Mouse (Mus musculus) layer of hippocampus, adult 11-12 months (tissue): ENCODE data around the gene Clca1.
"Not testable (repeated sequence)": the region's sequence is repeated elsewhere in the genome, so short reads cannot be mapped to it uniquely, and the experiment has no call there.

ENCODE experiments used
- DNase-seq: peaks from one replicate; pipeline ENCODE4 v3.0.0; 2022; ENCODE audit warnings: low spot score

The Clca1 gene

DNA sequence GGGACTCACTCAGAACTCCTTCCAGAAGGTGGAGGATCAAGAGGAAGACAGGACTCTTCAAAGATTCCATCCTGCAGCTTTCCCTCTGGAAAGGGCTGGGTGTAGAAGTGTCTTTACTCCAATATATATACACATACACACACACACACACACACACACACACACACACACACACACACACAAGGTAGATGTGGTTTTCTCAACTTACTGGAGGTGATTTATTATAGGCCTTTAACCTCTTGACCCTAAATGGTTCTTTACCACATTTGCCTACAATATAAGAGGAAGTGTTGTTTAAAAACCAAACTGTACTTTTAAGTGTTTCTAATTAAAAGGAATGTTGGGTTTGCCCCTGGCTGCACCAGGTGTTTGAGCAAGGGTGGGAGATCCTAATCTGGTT lies at the start of gene Clca1:
Gene Clca1 (minus strand): TSS at position 101 of the 400 bp plus-strand sequence.
- DNase-seq: no peak

DNA sequence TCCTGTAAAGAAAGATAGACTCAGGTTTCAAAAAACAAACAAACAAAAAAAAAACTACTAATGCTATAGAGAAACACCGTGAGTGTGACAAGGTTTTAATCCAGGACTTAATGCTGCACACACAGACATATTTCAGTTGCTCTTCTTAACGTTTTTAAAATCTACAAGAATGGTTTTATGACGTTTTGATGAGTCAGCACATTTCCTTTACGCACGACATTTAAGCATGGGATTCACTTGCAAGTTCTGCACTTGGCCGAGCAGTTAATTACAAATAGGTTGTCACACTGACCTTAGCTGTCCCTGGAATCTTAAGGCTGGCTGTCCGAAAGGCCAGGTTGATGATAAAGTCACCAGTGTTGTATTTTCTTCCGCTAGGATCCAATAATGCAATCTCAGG lies 48.3 kb upstream of the Clca1 start:
- no peak for DNase-seq

DNA sequence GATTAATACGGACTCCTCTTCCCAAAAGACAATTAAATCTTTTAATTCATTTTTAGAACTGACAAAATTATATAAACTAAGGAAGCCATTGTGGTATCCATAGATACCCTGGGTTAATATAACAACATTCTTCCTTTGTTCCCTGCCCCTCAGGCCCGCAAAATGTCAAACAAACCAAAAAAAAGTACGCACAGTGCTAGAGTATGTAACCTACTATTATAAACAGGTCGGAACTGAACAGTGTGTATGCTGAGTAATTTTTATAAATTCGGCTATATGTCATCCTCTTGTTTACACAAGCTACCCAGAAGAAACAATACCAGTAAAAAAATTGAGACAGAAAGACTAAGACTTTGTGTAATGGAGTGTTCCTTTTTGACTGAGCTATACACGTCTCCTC lies 45.8 kb upstream of the Clca1 start:
- DNase-seq: no peak

DNA sequence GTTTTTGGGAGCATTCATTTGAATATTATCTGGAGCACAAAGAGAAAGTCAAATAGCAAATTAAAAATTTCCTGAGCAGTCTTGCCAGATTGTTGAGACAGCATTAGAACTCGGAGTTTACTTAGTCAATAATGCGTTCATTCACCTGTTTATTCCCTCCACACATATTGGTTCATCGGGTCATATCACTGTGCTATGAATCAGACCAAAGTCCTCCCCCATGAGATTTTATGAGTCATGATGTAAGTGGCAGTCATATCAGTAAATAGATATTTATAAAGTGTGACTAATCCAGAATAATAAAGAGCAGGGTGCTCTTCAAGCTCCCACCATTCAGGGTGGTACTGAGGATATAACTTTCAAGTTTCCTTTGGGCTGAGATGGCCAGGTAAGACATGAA lies 39.8 kb upstream of the Clca1 start:
- DNase-seq: no peak

DNA sequence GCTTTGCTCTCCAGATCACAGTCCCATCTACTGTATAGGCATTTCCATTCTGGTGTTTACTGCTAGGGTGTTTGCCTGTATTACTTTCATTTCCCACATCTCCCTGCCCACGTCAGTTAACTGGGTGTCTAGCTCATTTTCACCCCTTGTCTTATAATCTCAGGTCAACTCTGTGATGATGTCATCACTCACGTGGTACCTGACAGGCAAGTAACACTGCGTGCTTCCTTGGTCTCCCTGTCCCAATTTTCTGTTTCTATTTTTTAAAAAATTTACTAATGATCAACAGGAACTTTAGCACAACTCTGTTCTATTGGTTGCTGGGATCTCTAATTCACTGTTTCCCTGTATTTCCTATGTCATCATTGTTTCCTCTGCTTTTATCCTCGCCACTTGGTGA lies 36.4 kb upstream of the Clca1 start:
- no peak for DNase-seq

GRCm38 (mm10) chr3:145055138-145055537 lies 22.6 kb upstream of the Clca1 start:
- DNase-seq: not testable (repeated sequence)

- no peak for DNase-seq
Measured at GRCm38 (mm10) chr3:145049820-145050219, 17.2 kb upstream of the Clca1 start.

DNA sequence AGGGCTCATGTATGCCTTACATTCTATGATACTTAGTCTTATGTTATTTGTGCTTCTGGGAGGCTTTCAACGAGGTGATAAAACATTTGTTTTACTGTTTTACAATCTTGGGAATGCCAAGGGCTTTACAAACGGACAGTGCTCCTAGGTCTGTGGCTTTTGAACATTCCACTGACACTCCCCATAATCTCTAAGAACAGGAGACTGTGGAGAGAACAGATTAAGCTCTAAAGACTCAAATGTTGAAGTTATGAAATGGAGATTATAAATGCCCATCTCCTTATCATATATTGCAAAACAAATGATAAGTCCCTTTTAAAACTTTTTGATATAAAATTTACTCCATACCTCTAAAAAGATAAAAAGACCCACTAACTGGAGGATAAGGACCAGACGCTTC lies 6.2 kb upstream of the Clca1 start:
- no peak for DNase-seq

DNA sequence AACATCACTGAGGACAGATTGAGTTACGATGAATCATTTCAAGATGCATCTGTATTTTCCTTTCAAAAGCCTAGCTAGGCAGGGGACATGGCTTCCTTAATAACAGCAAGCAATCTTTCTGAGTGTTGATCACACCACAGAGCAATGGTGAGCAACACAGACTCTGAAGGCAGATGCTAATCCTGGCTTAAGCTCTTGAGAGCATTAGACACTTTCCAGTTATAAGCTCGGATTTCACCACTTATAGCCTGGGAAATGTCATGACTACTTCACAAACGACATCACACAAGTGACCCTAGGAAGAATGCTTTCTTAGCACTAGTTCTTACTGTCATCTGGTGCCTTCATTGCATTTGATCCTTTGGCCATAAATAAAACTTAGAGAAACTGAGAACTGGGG lies 4.5 kb downstream of the Clca1 start:
- no peak for DNase-seq

DNA sequence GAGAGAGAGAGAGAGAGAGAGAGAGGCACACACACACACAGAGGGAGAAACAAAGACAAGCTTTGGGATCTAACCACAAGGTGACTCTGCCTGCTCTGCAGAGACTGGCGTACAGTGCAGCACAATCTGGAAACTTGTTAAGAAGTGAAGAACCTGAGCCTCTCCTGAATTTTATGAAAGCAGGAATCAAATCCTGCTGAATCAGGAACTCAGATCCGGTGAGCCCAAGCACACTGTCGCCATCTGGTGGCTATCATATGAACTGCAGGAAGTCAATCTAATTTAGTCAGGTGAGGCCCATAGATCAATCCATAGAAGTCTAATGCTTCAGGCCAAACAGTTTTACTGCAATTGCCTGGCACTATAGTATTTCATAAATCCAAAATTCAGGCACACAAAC lies 5.8 kb downstream of the Clca1 start:
- peak; percentile 58 for DNase-seq

- no peak for DNase-seq
Measured at GRCm38 (mm10) chr3:145017807-145018206, 14.8 kb downstream of the Clca1 start.

DNA sequence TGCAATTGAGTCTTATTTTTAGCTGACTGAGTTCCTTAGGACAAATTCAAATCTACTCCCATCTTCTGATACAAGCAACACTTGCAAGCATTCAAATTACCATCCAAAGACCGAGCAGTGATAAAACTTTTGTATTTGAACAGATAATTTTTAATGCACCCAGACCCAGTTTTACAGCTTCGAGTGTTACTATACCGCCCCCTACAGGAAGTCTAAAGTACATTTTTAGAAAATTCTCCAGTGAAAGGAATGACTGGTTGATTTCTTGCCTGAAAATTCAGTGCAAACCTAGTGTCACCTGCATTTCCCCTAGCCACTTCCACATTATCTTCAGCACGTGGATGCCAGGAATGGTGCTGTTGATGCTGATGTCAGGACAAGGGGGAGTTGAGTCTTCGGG lies 28.2 kb downstream of the Clca1 start:
- no peak for DNase-seq

GRCm38 (mm10) chr3:145000912-145001311 lies 31.7 kb downstream of the Clca1 start:
- no peak for DNase-seq

DNA sequence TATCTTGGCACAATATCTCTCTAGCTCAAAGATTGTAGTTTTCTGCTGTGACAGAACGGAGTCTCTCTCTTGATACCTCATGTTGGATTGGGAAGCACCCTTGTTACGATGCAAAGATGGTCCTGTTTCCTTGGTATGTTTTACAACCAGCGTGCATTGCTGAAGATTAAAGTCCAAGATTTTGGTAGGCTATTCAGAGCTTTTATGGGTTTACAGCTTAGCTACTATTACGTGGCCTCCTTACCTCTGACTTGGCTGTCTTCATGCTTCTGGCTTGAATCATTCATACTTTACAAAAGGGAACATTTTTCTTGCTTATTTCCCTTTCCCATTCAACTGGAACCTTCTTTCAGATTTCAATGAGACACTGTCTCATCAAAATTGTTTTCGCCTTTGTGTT lies 39.5 kb downstream of the Clca1 start:
- DNase-seq: no peak

- no peak for DNase-seq
Measured at GRCm38 (mm10) chr3:144992618-144993017, 40.0 kb downstream of the Clca1 start.

DNA sequence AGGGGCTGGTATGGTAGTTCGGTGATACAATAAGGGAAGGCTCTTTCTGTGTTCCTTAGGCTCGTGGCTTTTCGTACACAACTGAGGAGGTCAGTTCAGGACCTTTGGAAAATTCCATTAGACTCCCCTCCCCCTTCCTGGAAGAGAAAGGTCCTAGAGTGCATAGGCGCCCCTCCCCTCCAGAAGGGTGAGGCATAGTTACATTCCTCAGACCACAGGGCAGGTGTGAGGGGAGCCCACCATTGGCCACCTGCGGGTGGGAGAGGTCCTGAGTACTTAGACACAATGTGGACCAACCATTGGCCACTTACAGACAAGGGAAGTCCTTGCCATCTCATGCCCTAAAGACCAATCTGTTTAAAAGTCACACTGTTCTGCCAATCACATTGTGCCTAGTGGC lies 46.7 kb downstream of the Clca1 start:
- DNase-seq: no peak

GRCm38 (mm10) chr3:144980551-144980950 lies 52.0 kb downstream of the Clca1 start:
- no peak for DNase-seq

DNA sequence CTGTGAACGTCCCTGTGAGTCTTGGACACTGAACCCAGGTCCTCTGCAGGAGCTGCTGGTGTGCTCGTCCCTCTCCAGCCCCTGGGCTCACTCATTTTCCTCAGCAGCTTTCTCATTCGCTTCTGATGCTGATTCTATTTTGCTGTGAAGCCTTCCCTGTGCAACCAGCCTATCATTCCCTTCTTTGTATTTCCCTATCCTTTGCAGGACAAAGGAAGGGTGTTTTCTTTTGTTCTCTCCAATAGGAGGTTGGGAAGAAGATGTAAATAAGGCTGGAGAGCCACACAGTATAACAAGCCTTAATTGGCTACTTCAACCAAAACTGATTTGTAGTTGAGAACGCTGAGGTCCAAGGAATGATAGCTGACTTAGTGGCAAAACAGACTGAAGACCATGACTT lies 54.9 kb downstream of the Clca1 start:
- no peak for DNase-seq

DNA sequence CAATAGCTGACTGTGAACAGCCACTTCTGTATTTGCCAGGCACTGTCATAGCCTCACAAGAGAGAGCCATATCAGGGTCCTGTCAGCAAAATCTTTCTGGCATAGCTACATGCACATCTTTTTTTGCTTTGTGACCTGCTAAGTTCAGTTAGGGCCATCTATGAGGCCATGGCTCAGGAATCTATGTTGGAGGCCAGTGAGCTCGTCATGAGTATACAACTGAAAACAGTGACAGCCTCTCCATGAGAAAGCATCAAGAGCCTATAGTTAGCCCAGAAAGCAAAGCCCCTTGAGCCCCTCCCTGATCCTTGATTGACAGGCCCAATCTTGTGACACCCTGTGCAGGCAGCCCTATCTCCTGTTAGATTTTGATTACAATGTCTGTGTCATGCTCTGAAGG lies 56.5 kb downstream of the Clca1 start:
- DNase-seq: no peak

DNA sequence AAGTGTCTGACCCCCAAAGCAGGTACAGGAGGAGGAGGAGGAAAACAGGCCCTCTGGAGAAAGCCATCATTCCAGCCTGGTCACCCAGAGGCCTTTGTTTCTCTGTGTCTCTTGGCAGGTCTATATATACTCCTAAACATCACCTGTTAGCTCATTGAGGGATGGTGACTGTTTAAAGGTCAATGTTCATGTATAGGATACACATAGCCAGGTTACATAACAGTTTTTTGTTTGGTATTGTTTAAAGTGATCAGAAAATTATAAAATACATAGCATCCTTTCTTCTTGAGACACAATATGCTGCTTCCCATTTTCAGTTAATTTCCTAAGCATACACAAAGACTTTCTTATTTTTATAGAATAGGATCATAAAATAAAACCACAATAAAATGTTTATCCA lies 57.6 kb downstream of the Clca1 start, which contains the start of gene Clca4a:
Gene Clca4a (minus strand): TSS at position 101 of the 400 bp plus-strand sequence.
- no peak for DNase-seq

- DNase-seq: no peak
Measured at GRCm38 (mm10) chr3:144971553-144972270, 60.9 kb downstream of the Clca1 start.

- no peak for DNase-seq
Measured at GRCm38 (mm10) chr3:144969755-144970154, 62.8 kb downstream of the Clca1 start.

DNA sequence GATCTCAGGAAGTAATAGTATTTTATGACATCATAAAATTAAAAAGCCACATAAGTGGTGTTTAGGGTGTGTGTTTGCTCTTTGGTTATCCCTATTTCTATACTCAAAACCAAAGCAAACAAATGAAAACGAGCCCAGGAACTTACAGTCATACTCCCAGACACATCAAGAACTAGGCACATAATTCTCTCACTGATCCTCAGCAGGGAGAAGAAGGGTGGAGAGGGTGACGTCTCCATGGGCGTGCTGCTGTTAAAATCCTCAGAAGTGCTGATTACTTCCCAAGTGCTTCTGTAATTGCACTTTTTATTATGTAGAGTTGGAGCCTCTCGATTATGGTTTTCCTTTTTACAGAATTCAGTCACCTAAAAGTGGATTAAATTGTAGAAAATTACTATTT lies 66.5 kb downstream of the Clca1 start:
- DNase-seq: no peak
